Mouse (Mus musculus) right cerebral cortex, adult 2 months (tissue): ENCODE results near the gene Clip2.
"Not testable (repeated sequence)": the region's sequence is repeated elsewhere in the genome, so short reads cannot be mapped to it uniquely, and the experiment has no call there.

Experiments used
- DNase-seq, 2 experiments: peaks; one replicate each; pipeline ENCODE4 v3.0.0; 2021 to 2022; ENCODE audit warnings: low spot score in 2 of 2

The Clip2 gene

GRCm38 (mm10) chr5:134460546-134460945 is 91.7 kb downstream of the Clip2 start:
- DNase-seq: no peak

GRCm38 (mm10) chr5:134459096-134459495 is 93.1 kb downstream of the Clip2 start:
- no peak for DNase-seq

- DNase-seq: no peak
Observed at GRCm38 (mm10) chr5:134458416-134458815, 93.8 kb downstream of the Clip2 start.

- no peak for DNase-seq
Observed at GRCm38 (mm10) chr5:134457371-134457770, 94.9 kb downstream of the Clip2 start.

- DNase-seq: peak; percentile 73 to 76
Observed at GRCm38 (mm10) chr5:134456503-134456962, 95.7 kb downstream of the Clip2 start, which contains the start of gene Gtf2ird1. Gtf2ird1 (minus strand) TSS chr5:134456716.

- DNase-seq: peak; percentile 49 to 51
Observed at GRCm38 (mm10) chr5:134455914-134456423, 96.3 kb downstream of the Clip2 start.

GRCm38 (mm10) chr5:134455186-134455895 is 96.9 kb downstream of the Clip2 start:
- DNase-seq: no peak

- no peak for DNase-seq
Observed at GRCm38 (mm10) chr5:134454421-134454820, 97.8 kb downstream of the Clip2 start.

- no peak for DNase-seq
Observed at GRCm38 (mm10) chr5:134453577-134453976, 98.7 kb downstream of the Clip2 start.

- DNase-seq: not testable (repeated sequence)
Observed at GRCm38 (mm10) chr5:134446755-134447154, 105.5 kb downstream of the Clip2 start.

GRCm38 (mm10) chr5:134445895-134446294 is 106.3 kb downstream of the Clip2 start:
- DNase-seq: no peak

- no peak for DNase-seq
Observed at GRCm38 (mm10) chr5:134445208-134445831, 106.9 kb downstream of the Clip2 start.

GRCm38 (mm10) chr5:134444473-134444872 is 107.8 kb downstream of the Clip2 start:
- no peak for DNase-seq

- DNase-seq: no peak
Observed at GRCm38 (mm10) chr5:134442066-134442465, 110.2 kb downstream of the Clip2 start.

- DNase-seq: no peak
Observed at GRCm38 (mm10) chr5:134441105-134441504, 111.1 kb downstream of the Clip2 start.

GRCm38 (mm10) chr5:134440098-134440497 is 112.1 kb downstream of the Clip2 start:
- DNase-seq: no peak

- DNase-seq: no peak
Observed at GRCm38 (mm10) chr5:134439481-134439880, 112.8 kb downstream of the Clip2 start.
